Mouse (Mus musculus) liver, embryonic 14.5 days (tissue): ENCODE measurements around the gene Tnfrsf13b.

Experiments used
- CTCF ChIP-seq: IDR thresholded peaks from 2 replicates; pipeline ENCODE4 v1.5.1; 2016; ENCODE audit warnings: antibody characterized with exemption, low read depth, control low read depth
- EP300 ChIP-seq: IDR thresholded peaks from 2 replicates; pipeline ENCODE4 v1.6.1; 2016; ENCODE audit warnings: antibody characterized with exemption, low read depth

DNA sequence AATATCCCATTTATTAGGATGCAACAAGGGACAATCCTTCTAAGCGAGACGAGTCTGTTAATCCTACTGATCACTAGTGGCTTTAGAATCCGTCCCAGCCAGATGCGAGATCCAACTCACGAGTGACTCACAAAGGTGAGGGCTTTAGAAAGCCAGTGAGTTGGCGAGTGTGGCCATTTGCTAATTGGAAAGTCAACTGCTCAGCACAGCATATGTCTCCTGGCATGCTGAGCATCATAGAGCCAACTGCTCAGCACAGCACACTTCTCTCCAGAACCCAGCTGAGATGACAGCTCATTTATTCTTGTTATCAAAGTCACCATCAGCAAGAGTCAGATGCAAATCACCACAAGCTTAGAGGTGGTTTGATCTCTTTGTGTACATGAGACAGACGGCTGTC, 36.4 kb upstream of the Tnfrsf13b start:
- TF ChIP-seq CTCF (no peak), EP300 (no peak)
